Mouse (Mus musculus): Measurements from ENCODE around the gene Olfr434. TPM values are rescaled to one million over a fixed set of nuclear protein-coding genes. Genes with fewer than 3 reads are reported as not detected.
"Not testable (repeated sequence)": the region's sequence is repeated elsewhere in the genome, so short reads cannot be mapped to it uniquely, and the experiment has no call there.

Olfr434 gene
- total RNA-seq (2021): not detected in 2 replicates
- long read RNA-seq, experiment 1: 0 reads
- long read RNA-seq, experiment 2: 0 reads

- DNase-seq: not testable (repeated sequence)
Observed at GRCm38 (mm10) chr6:43212873-43213272, at the start of gene Olfr434. TSS of gene Olfr434 (plus strand) at chr6:43213021.

- no peak for DNase-seq
Observed at GRCm38 (mm10) chr6:43167246-43167645, 45.6 kb upstream of the Olfr434 start.

GRCm38 (mm10) chr6:43171840-43172239 is 41.0 kb upstream of the Olfr434 start, which contains the start of gene Olfr13:
TSS of gene Olfr13 (plus strand) at chr6:43172140.
- DNase-seq: no peak

GRCm38 (mm10) chr6:43178129-43178528 is 34.7 kb upstream of the Olfr434 start:
- no peak for DNase-seq

- DNase-seq: no peak
Observed at GRCm38 (mm10) chr6:43178584-43179501, 34.0 kb upstream of the Olfr434 start.

GRCm38 (mm10) chr6:43190986-43191385 is 21.8 kb upstream of the Olfr434 start:
- no peak for DNase-seq

GRCm38 (mm10) chr6:43196781-43197180 is 16.0 kb upstream of the Olfr434 start, which contains the start of gene Olfr435:
TSS of gene Olfr435 (plus strand) at chr6:43197146.
- no peak for DNase-seq

GRCm38 (mm10) chr6:43198094-43198493 is 14.7 kb upstream of the Olfr434 start:
- no peak for DNase-seq

- no peak for DNase-seq
Observed at GRCm38 (mm10) chr6:43202786-43203185, 10.0 kb upstream of the Olfr434 start.

GRCm38 (mm10) chr6:43205355-43205754 is 7.5 kb upstream of the Olfr434 start:
- no peak for DNase-seq

- not testable (repeated sequence) for DNase-seq
Observed at GRCm38 (mm10) chr6:43231255-43231654, 18.4 kb downstream of the Olfr434 start, which contains the start of gene Olfr47. TSS of gene Olfr47 (plus strand) at chr6:43231529.

GRCm38 (mm10) chr6:43242061-43242460 is 29.2 kb downstream of the Olfr434 start:
- peak; percentile 29 for DNase-seq

GRCm38 (mm10) chr6:43247396-43247795 is 34.6 kb downstream of the Olfr434 start:
- no peak for DNase-seq

GRCm38 (mm10) chr6:43252994-43253393 is 40.2 kb downstream of the Olfr434 start:
- no peak for DNase-seq

- DNase-seq: no peak
Observed at GRCm38 (mm10) chr6:43254193-43254926, 41.5 kb downstream of the Olfr434 start.

- no peak for DNase-seq
Observed at GRCm38 (mm10) chr6:43260756-43261155, 47.9 kb downstream of the Olfr434 start.

- peak; percentile 63 for DNase-seq
Observed at GRCm38 (mm10) chr6:43265363-43266041, 52.7 kb downstream of the Olfr434 start, which contains the start of gene Arhgef5. TSS of gene Arhgef5 (plus strand) at chr6:43265582.

- DNase-seq: peak; percentile 41
Observed at GRCm38 (mm10) chr6:43266356-43266755, 53.5 kb downstream of the Olfr434 start.
